Comparison of ENCODE assay signal across 10 mouse cellular contexts in the genomic region with DNA sequence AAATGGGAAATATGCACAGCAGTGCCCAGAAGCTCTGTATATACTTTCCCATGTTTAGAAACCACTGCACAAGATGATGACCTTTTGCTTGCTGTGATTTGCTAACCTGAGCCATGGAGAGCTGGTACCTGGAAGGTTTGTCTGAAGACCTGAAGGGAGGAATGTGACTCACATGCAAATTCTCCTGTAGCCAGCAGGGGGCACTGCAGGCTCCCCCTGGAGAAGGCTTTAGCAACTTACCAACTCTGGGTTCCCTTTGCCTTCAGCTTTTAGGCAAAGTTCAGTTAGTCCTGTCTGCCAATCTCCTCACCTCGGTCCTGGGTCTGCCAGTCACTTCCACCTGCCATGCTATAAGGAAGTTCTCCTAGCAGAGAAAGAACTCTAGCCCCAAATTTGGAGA. TPM values are rescaled to one million over a fixed set of nuclear protein-coding genes. Genes with fewer than 3 reads are reported as not detected.
DNase-seq lines count a peak whose midpoint lies in the region.
"Had no signal": no experiment of that assay in that cellular context is flagged by ENCODE, and none has a peak within 500 bp of the region (broad histone marks: within the 10 kb centered on the region; RNA-seq: fewer than 3 reads in every experiment).

No protein-coding gene starts in this region.

- WGBS in limb, embryonic 10.5 days: 19% methylated on average over 1 of the region's 1 CpGs

- H3K4me3 ChIP-seq in limb, embryonic 10.5 days: no peak overlapping the region
- H3K4me3 ChIP-seq: liver, embryonic 15.5 days had no signal

- DNase-seq in kidney, adult 18-20 months: peak; percentile 51
- DNase-seq in kidney, adult 11 months: no peak
- DNase-seq in 3T3-L1 (ENCODE audit: low read depth, low spot score): peak; percentile 57
- peak; percentile 34 for DNase-seq in CD4-positive helper T cell, adult 2 months (ENCODE audit: low read depth, low spot score)
- peak; percentile 30 for DNase-seq in c-Kit-positive CD71-positive TER-119-positive erythroid progenitor cells, embryonic 14.5 days (ENCODE audit: low spot score)
- peak; percentile 68 for DNase-seq in limb, embryonic 10.5 days (ENCODE audit: low spot score)
- DNase-seq in thymus, postnatal 14 days: peak; percentile 46
- DNase-seq in ovary, postnatal 14 days (ENCODE audit: low spot score): no peak

- H3K4me1 ChIP-seq in limb, embryonic 10.5 days: peaks cover 5% of the 10 kb centered on the region
- H3K4me1 ChIP-seq: liver, embryonic 15.5 days had no signal

- no peak overlapping the region for H3K27ac ChIP-seq in limb, embryonic 10.5 days
- H3K27ac ChIP-seq: liver, embryonic 15.5 days had no signal

- H3K9me3 ChIP-seq in limb, embryonic 10.5 days (replicated peaks): no peaks in the 10 kb centered on the region
- H3K9me3 ChIP-seq: liver, embryonic 15.5 days had no signal

- no peaks in the 10 kb centered on the region for H3K27me3 ChIP-seq in limb, embryonic 10.5 days (ENCODE audit: low read depth, poor library complexity, severe bottlenecking)
- H3K27me3 ChIP-seq: liver, embryonic 15.5 days had no signal

- H3K36me3 ChIP-seq in limb, embryonic 10.5 days: no peaks in the 10 kb centered on the region
- H3K36me3 ChIP-seq: liver, embryonic 15.5 days had no signal

RNA-seq across cellular contexts. Expression of a gene that starts 15.5 kb away (rescaled TPM):
- polyA plus RNA-seq in limb, embryonic 10.5 days (2016; fragmentation: Nextera tagmentation; extraction: Ambion mirVana): not detected in 2 replicates
- polyA plus RNA-seq: liver, embryonic 15.5 days; stomach, embryonic 14.5 days had no signal

RNA-seq across cellular contexts. Expression of a gene that starts 16.6 kb away (rescaled TPM):
- polyA plus RNA-seq in limb, embryonic 10.5 days (2016; fragmentation: Nextera tagmentation; extraction: Ambion mirVana): 1.8 and 2.2 TPM in 2 replicates

RNA-seq across cellular contexts. Expression of a gene that starts 33.8 kb away (rescaled TPM):
- polyA plus RNA-seq in limb, embryonic 10.5 days (2016; fragmentation: Nextera tagmentation; extraction: Ambion mirVana): 0.28 and 0.48 TPM in 2 replicates
- polyA plus RNA-seq: liver, embryonic 15.5 days had no signal

RNA-seq across cellular contexts. Expression of a gene that starts 45.4 kb away (rescaled TPM):
- polyA plus RNA-seq in limb, embryonic 10.5 days (2016; fragmentation: Nextera tagmentation; extraction: Ambion mirVana): 54.1 and 64.4 TPM in 2 replicates

Comparison
In these comparisons a context has a peak if more than half of its experiments do, and no peak if none do; other contexts are left out.
1. DNase-seq: peak in kidney, adult 18-20 months (single experiment), 3T3-L1 (single experiment), CD4-positive helper T cell, adult 2 months (single experiment), c-Kit-positive CD71-positive TER-119-positive erythroid progenitor cells, embryonic 14.5 days (single experiment), limb, embryonic 10.5 days (single experiment) and thymus, postnatal 14 days (single experiment); none in kidney, adult 11 months (single experiment) and ovary, postnatal 14 days (single experiment).